Mouse (Mus musculus) CH12F3 (cell line): Measurements from ENCODE around the gene Bricd5.

Experiments
- in situ Hi-C: fragments of 300-500 bp; cut with MboI; formaldehyde crosslinking; loops from 2 replicates; pipeline ENCODE4 v1.14.3; 2020; ENCODE audit warnings: low sequenced_read_pairs

The Bricd5 gene

DNA sequence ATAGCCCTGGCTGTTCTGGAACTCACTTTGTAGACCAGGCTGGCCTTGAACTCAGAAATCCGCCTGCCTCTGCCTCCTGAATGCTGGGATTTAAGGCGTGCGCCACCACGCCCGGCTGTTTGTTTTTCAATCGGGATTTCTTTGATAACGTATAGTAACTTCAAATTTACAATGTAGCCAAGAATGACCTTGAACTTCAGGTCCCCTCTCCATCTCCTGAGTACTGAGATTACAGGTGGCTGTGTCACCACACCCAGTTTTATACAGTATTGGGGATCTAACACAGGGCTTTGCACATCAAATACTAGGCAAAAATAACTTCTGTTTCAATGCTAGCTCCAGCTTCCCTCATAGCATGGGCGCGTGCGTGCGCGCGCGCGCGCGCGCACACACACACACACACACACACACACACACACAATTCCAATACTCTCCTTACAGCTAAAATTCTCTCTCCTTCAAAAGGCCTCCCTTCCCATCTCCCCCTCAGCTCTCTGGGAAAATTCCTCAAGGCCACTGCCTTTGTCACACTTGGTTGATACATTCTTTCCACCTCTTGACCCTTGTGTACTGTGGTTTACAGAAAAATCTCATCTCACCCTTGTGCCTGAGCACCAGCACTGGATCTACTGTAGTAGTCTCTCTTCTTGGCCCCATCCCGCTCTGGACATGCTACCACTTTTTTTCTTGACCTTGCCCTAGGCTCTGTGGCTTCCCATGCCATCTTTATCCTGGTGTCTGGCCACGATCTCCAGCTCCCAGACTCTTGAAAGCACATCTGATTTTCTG lies 7.5 kb downstream of the Bricd5 start:
- in situ Hi-C loops = no loop called here

DNA sequence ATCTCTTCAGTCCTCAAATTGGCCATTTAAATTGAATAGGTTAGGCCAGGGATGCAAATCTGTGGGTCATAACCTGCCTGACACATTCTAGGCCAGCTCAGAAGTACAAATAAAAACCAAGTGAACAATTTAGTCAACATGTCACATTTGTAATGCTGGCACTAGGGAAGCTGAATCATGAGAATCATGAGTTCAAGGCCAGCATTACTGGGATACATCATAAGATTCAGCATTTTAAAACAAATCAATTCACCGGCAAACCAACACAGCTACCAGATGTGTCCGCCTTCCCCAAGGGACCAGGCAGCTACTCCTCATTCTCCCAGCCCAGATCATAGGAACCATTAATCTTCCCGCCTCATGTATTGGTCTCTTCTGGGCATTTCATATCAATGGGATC lies 9.8 kb downstream of the Bricd5 start:
- in situ Hi-C loops = no loop called here

DNA sequence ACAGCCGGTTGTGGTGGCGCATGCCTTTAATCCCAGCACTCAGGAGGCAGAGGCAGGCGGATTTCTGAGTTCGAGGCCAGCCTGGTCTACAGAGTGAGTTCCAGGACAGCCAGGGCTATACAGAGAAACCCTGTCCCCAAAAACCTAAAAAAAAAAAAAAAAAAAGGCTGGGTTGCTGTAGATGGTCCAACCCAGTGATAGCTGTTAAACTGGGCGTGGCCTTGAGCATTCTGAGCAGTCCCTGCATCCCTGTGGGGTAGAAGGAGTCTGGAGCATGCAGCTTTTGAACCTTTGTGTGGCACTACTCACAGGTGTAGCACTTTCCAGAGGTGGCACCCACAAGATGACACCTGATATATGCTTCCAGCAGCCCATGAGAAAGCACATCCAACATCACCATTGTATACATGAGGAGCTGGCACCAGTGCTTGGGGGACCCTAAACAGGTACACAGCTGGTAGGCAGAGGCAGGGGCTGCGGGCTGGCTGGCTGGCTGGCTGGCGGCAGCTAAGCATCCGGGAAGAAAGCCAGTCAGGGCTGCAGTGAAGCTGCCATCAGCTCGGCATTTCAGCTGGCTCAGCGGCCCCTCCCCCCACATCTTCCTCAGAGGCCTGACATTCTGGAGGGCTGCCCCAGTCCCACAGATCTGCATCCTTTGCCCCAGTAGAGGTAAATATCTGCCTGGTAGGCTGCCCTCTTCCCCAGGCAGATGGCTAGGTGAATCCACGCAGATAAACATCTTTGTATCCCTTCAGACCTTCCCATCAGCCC lies 11.6 kb downstream of the Bricd5 start:
- in situ Hi-C loops = no loop called here

DNA sequence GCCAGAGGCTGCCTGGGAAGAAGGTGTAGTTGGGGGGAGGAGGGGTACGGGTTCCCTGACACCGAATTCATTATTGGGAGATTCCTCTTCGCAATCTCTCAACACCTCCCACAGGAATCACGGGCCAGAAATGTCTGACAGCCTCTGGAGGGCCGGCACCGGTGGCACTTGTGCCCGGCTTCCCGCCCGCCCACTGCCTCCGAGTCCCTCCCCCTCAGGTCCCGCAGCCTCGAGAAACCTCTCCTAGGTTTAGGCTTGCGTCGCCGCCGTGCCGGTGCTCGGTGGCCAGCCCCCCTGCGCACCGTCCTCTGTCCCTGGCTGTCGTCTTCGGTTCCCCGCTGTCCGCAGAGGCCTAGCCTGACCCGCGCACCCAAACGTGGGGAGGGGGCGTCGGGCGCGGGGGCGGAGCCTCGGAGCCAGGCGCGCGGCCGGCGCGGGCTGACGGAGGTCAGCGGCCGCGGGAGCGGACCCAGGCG lies 14.5 kb downstream of the Bricd5 start, which contains the start of gene Caskin1:
TSS of gene Caskin1 (plus strand) at position 416 of the 476 bp plus-strand sequence.
- in situ Hi-C loops = no loop called here

DNA sequence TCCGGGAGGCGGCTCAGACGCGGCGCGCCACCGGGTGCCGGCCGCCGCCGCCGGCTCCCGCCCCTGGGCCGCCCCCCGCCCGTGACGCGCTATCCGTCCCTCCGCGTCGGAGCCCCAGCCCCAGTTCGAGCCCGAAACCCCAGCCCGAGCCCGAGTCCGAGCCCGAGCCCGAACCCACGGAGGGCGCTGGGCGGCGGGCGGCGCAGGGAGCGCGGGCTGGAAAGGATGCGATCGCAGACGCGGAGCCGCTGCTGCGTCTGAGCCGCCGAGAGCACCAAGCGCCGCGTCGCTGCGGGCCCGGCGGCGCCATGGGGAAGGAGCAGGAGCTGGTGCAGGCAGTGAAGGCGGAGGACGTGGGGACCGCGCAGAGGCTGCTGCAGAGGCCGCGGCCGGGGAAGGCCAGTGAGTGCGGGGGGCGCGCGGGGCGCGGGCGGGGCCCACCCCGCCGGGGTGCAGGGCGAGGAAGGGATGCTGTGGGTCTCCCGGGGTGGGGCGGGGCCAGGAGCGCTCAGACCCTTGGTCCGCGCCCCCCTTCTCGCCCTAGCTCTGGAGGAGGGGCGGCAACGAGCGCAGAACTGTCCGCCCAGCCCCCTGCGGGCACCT lies 15.1 kb downstream of the Bricd5 start:
- in situ Hi-C loops = no loop called here

DNA sequence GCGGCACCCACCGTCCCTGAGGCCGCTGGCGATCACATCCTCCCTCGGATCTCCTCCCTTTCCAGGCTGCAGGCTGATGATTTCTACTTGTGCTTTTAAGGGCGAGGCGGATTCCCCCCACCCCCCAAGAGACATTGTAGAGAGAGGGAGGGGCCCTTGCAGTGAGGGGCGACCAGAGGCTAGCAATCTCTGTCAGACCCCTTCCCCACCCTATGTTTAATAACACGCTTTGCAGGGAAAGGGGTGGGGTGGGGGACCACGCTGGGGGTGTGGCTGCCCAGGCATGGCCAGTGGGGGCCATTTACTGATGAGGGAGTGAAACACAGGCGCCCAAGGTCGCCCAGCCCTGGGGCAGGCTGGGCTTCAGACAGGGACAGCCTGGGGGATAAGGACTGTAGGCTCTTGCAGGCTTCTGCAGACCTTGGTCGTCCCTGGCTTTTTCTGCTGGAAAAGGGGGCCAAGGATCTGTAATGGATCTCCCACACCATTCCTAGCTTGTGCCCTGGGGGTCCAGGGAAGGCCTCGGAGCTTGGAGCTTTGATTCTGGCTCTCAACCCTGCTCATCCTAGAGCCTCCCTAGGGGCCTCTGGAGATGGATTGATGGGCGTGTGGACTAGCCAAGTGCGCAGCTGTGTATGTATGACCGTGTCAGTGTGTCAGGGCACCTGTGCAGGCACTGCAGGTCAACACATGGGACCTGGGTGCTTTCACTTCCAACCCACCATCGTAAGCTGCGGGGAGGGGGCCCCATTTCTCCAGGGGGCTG lies 15.8 kb downstream of the Bricd5 start:
- in situ Hi-C loops = no loop called here

DNA sequence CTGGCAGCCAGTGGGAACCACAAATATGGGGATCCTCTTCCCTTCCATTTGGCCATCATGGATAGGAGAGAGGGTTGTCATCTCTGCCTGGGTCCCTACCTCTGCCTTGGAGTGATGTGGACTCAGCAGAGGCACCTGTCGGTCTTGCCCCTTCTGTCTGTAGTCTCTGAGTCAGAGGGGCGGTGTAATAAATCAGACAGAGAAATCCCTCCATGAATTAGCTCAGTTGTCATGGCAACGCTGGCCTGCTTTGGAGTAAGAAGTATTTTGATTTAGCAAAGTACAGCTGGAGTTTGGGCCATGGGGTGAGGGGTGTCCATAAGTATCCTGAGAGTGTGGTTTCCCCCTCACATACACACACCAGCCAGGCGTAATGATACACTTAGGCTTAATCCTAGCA lies 16.7 kb downstream of the Bricd5 start:
- in situ Hi-C loops = no loop called here

DNA sequence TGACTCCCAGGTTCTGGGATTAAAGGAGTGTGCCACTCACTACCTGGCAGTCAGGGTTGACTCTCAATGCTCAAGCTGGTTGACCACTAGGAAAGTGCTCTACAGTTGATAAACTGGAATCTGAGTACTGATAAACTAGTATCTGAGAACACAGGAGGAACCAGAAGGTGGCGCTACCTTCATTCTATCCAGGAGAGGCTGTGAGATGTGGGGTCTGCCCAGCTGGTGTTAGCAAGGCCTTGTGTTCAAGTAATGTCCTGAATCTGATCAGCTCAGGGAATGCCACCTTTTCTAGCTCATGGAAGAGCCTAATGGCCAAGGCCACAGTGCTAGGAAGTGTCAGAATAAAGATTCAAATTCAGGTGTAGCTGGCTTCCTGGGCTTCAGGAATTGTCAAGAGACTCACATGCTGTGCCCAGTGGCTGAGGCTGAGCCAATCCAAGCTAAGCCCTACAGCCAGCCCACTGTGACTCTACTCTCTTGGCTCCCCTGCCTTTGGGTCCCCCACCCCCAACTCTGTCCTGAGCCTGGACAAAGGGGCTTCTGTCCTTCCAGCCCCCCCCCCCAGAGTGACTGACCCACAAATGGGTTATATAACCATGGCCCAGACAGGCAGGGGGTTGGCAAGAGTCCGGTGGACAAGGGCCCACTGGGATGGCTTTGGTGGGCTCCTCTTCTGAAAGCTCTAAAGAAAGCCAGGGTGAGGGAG lies 21.1 kb downstream of the Bricd5 start:
- in situ Hi-C loops = no loop called here

DNA sequence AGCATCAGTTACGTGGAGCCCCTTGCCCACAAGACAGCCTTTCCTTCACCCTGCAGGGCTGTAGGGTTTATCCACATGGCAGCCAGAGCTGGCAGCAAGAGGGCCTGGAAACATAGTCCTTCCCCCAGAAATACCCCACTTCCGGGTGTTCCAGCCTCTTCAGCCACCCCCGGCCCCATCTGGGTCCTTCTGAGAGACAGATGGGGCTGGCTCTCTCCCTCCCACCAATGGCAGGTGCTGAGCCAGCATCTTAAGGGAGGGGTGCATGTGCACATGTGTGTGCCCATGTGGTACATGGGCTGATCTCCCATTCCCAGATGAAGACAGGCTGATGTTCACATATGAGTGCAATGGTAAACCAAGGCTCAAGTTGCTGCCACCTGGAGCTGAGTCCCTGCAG lies 21.8 kb downstream of the Bricd5 start:
- in situ Hi-C loops = no loop called here

DNA sequence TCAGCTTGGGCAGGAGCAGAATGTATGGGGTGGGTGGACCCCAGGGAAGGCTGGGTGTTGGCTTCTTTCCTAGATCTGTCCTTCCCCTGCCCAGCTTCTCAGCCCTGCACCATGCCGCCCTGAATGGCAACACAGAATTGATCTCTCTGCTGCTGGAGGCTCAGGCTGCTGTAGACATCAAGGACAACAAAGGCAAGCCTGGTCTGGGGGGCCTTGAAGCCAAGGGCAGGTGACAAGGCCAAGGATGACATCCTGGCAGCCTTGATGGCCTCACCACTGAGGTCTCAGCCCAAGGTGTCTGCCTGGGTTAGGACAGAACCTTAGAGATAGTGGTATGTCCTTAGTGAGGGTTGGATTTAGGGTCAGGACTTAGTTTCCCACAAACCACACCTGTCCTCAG lies 22.3 kb downstream of the Bricd5 start:
- in situ Hi-C loops = no loop called here

DNA sequence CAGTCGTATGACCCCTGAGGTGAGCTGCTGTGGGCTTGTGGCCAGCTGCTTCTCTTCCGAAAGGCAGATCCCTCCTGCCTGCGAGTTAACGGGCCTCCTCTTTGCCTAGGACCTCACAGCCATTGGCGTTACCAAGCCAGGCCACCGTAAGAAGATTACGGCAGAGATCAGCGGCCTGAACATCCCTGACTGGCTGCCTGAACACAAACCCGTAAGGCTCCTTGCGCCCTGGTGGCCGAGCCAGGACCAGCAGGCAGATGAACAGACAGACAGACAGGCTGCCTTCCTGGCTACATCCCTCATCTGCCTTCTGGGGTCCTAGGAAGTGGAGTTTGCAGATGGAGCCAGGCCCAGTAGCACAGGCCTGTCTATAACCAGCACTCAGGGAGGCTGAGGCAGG lies 28.5 kb downstream of the Bricd5 start:
- in situ Hi-C loops = no loop called here

DNA sequence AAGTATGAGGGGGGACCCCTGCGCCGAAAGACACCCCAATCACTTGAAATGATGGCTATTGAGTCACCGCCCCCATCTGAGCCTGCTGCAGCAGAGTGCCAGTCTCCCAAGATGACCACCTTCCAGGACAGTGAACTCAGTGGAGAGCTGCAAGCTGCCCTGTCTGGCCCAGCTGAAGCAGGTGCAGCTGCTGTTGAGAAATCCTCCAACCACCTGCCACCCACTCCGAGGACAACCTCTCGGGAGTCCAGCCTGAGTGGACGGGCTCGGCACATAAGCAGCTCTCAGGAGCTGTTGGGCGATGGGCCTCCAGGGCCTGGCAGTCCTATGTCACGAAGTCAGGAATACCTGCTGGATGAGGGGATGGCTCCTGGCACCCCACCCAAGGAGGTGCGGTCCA lies 30.4 kb downstream of the Bricd5 start:
- in situ Hi-C loops = no loop called here

DNA sequence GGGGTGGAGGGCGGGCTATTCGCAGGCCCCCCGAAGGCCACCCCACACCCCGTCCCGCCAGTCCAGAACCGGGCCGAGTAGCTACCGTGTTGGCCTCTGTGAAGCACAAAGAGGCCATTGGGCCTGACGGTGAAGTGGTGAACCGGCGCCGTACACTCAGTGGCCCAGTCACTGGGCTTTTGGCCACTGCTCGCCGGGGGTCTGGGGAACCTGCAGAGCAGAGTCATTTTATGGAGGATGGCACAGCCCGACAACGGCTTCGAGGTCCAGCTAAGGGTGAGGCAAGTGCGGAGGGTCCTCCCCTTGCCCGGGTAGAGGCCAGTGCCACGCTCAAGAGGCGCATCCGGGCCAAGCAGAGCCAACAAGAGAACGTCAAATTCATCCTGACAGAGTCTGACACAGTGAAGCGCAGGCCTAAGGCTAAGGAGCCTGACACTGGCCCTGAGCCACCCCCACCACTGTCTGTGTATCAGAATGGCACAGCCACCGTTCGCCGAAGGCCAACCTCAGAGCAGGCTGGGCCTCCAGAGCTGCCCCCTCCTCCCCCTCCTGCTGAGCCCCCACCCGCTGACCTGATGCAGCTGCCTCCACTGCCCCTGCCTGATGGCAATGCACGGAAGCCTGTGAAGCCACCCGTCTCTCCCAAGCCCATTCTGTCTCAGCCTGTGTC lies 31.7 kb downstream of the Bricd5 start:
- in situ Hi-C loops = no loop called here

DNA sequence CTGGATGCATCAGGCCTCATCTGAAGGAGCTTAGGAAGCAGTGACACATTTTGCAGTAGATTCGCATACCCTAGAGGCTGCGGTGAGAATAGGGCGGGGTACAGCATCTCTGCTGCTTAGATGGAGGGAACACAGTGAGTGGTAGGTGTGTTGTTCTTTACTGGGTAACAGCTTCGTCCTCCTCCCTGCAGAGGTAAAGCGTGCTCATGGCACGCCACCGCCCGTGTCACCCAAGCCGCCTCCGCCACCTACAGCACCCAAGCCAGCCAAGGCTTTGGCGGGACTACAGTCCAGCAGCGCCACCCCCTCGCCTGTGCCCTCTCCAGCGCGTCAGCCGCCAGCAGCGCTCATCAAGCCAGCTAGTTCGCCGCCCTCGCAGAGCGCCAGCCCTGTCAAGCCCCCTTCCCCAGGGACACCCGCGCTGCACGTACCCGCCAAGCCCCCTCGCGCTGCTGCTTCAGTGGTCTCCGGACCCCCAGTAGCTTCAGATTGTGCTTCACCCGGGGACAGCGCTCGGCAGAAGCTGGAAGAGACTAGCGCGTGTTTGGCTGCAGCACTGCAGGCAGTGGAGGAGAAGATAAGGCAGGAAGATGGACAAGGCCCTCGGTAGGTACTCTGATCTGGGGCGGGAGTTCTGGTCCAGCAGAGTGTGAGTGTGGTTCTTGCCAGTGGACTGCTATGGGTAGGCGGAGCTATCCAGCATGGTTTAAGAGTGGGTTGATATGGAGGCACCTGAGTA lies 32.8 kb downstream of the Bricd5 start:
- in situ Hi-C loops = no loop called here

DNA sequence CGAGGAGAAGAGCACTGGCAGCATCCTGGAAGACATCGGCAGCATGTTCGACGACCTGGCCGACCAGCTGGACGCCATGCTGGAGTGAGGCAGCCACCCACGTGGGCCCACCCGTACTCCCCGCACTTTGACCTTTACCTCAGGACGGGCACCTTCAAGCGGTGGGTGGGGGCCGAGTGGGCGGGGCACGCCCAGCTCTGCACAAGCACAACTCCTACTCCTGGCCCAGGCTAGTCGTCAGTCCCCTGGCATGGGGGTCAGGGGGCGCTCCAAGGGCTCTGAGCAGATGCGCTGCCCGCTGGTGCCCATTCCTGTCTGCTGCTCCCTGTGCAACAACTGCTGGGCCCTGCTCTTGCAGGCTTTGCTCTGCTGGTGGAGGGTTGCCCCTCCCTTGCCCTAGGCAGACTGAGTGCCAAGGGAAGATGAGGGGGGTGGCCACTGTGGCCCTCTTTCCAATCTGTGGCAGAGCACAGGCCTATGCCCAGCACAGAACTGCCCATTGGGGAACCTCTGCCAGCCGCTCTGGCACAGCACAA lies 33.5 kb downstream of the Bricd5 start:
- in situ Hi-C loops = no loop called here

DNA sequence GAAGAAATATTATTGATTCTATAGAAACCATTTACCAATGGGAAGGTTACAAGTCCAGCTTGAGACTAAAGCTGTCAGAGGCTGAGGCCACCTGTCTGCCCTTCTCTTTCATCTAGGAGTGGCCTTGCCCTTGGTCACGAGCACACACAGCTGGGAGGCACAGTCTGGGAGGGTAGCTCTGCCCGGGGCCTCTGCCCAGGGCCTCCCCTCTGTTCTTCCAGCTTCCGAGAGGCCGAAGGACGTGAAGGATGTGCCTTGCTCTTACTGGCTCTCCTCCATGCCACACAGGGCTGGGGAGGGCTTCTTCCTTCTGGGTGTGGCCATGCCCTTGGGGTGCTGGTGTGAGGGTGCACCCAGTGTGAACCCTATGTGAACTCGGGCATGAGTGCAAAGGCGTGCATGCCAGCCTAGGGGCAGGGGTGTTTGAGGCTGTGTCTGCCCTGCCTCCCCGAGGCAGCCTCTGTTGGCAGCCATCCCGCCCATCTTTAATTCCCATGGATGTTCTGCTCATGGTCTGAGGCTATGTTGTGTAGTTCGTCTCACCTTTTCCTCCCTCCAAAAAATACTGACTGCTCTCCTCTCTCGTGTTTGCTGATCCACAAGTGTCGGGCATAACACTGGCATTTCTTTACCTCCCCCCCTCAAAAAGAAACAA lies 34.2 kb downstream of the Bricd5 start:
- in situ Hi-C loops = no loop called here

DNA sequence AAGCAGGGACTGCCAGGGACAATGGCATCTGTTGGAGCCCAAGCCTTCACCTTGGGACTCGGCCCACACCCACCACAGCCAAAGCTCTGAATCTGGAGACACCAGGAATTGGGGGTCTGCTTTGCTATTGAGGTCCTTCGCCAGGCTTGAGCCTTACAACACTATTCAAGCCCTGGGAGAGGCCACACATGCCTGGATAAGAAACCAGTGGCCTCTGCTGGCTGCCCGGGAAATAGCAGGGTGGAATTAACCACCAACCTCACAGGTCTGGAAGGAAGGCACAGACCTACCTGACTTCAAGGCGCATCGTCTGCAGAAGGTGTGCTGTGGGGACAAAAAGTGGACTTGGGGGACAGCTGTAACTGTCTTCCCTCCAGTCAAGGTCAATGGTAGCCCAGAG lies 39.9 kb downstream of the Bricd5 start:
- in situ Hi-C loops = no loop called here
